Mouse (Mus musculus) G1E (cell line): Measurements from ENCODE around the gene Syngr4.

Experiments
- CTCF ChIP-seq: IDR thresholded peaks from 2 replicates; pipeline ENCODE4 v1.5.1; 2012; ENCODE audit warnings: low read depth, low read length, inconsistent platforms, mixed read lengths
- GATA1 ChIP-seq: IDR thresholded peaks from 2 replicates; pipeline ENCODE4 v1.6.1; 2012; ENCODE audit warnings: borderline replicate concordance, low read length, inconsistent platforms, mixed read lengths

GRCm38 (mm10) chr7:45869787-45870186, 26.7 kb downstream of the Syngr4 start:
- TF ChIP-seq GATA1: no peak
- no peak for TF ChIP-seq CTCF
